Mouse (Mus musculus): ENCODE data around the gene Scyl1.

The Scyl1 gene

DNA sequence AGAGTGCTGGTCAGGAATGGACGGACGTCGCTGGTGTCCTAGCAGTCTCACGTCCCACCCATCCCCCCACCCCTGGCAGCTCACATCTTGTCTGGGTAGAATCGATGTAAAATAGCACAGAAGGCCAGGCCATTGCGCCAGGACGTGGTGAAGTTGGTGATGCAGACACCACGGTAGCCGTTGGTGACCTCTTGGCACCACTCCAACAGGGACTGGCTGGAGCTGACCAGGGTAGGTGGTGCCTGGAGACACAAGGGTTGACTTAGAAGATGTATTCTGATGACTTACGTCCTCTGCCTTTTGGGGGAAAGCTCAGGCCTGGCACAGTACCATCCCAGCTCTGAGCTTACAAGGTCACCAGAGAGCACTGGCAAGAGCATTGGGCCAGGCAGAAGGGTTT lies 54.3 kb downstream of the Scyl1 start:
- no peak for DNase-seq (ENCODE audit: low spot score)

DNA sequence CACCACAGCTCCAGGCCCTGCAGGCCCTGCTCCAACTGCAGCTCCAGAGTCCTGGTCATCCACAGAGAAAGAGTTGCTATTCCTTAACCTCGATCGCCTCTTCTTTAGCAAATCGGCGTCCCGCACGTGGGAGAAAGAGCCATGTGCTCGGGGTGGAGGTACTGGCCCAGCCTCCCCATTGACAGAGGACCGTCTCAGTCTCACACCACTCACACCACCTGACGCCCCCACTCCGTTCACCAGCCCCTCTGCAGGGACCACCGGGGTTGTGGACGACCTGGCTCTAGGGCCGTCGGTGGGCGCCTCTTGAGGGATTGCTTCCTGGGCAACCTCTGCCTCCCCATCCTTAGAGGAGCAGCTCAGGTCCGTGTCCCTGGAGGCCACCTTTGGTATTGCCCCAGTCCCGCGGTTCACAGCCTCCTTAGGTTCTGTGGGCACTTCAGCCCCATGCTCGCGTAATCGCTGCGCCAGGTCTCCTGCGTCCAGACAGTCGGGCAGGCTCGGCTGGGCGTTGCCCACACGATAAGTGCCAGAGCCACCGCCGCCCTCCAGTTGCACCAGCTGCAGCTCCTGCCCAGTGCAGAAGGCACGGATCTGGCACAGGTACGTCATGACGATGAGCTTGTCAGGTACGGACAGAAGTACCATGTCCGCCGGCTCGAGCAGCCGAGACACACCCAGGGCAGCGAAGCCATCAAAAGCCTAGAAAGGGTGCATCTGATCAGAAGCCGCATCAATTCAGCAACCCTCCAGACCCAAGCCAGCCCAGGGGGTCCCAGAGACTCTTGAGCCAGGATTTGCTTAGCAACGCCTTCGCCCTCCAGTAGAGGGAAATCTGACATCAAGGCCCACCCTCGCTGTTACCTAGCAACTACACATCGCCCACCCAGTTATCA lies 55.2 kb downstream of the Scyl1 start:
- no peak for DNase-seq (ENCODE audit: low spot score)

DNA sequence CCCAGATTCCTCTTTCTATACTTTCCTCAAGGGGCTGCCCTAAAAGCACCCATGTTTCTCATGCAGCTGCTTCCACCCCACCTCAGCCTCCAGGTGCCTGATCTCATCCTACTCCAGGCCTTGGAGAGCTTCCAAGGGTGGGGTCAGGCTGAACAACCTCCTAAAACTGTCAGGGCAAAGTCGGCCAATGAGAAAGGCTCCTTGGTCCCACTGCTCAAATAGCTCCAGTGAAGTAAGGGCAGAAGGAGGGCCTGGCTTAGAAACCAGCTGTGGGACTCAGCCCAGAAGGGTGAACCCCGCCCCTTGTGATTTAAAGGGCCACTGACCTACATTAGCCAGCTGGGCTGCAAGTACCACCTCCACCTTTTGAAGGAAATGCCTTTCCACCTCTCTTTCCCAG lies 57.5 kb downstream of the Scyl1 start:
- peak; percentile 36 for DNase-seq (ENCODE audit: low spot score)

DNA sequence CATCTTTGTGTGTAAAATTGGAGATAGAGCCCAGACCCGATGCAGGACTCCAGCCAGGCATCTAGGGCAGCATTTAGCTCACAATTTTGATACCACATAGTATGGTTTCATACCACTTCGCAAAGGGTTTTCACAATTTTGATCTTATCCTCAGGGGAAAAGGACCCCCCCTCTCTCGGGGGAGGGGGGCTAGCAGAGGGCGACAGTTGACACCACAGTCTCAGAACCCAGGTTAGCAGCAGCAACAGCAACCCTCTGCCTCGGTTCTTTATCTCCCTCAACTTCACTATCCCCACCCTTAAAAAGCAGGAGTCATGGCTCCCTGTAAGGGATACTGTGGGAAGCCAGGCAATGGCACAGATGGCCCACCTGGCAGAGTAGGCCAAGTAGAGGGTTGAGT lies 58.0 kb downstream of the Scyl1 start:
- DNase-seq (ENCODE audit: low spot score), result no peak

DNA sequence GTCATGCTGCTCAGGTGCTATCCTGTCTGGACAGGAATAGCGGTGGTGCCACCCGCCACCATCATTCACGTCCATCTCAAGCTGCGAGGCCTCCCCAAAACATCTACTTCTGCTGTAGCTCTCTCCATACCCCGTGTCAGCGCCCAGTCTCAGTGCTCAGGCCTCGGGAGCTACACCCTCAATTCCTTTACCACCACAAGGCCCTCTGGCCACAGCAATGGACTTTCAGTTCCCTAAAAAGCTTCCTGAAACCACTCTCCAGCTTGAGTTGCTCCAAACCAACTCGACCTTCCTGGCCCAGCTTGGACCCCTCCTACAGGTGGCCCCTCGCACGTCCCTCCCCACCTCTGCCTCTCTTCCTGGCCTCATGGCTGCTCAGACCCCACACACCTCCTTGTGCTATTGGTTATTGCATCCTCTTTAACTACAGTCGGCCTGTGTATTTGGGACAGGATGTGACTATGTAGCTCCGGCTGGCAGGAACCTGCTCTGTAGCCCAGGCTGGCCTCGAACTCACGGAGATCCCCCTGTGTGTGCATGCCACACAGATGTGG lies 59.2 kb downstream of the Scyl1 start:
- no peak for DNase-seq (ENCODE audit: low spot score)

DNA sequence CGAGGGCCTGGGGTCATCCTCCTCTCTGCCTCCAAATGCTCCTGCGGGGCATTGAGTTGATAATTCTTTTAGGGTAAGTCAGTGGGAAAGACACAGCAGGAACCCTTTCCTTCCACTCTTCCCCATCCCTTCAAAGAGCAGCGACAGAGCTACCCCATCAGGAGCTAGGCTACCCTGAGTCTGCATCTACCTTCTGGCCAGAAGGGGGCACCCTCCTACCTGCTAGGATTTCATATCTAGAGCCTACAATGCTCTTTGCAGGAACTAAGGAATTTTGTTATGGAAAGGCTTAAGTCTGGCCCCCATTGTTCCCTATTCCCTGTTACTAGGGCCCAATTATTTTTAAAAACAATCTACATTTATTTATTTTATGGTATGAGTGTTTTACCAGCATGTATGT lies 60.0 kb downstream of the Scyl1 start:
- no peak for DNase-seq (ENCODE audit: low spot score)

DNA sequence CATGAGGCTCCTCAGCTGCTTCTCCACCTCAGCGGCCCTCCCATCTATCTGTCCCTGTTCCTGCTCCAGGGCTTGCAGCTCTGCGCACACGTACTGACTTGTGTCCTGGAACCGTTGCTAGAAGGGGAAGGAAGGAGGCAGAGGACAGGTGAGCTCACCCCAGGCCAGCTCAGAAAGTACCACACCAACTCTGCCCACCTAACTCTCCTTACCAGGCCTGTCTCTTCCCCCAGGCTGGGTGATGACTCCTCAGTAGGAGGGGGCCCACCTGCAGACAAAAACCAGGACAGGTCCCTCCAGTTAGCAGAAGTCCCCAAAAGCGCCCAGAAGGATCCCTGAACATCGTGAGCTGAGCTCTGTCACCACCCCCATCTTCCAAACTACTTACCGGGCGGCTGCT lies 60.6 kb downstream of the Scyl1 start:
- no peak for DNase-seq (ENCODE audit: low spot score)

DNA sequence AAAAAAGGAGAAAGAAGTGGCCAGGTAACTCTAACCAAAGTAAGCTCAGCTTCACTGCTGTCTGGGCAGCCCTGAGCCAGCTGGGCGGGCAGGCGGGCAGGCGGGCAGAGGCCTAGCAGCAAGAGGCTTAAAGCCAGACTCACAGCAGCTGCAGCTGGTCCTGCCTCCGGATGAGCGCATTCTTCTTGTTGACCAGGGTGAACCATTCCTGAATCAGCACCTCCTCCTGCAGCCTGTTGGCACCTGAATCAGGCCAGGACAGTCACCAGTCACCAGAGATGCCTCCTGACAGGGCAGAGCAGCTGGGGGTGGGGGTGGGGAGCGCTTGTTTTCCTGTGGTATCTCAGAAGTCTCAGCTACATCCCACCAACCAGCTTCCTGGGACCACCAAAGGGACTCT lies 61.2 kb downstream of the Scyl1 start:
- DNase-seq (ENCODE audit: low spot score), result no peak
